Mouse (Mus musculus) brain, embryonic 14.5 days (tissue): ENCODE results near the gene Raly.

Source experiments
- CTCF ChIP-seq: fragments of 200-500 bp; IDR thresholded peaks from 2 replicates; pipeline ENCODE4 v1.5.1; 2012; ENCODE audit warnings: inconsistent platforms, mild to moderate bottlenecking, moderate library complexity, borderline replicate concordance; ENCODE audit not compliant: insufficient read depth, insufficient read length; ENCODE audit errors: extremely low read depth
- POLR2A ChIP-seq: fragments of 200-500 bp; IDR thresholded peaks from 2 replicates; pipeline ENCODE4 v1.6.1; 2012; ENCODE audit warnings: mild to moderate bottlenecking, inconsistent platforms, borderline replicate concordance; ENCODE audit not compliant: poor library complexity, insufficient read depth, insufficient read length, severe bottlenecking; ENCODE audit errors: extremely low read depth

GRCm38 (mm10) chr2:154749046-154750036 is 41.6 kb upstream of the Raly start:
- no peak for TF ChIP-seq POLR2A
- TF ChIP-seq CTCF: no peak
